Mouse (Mus musculus) kidney, adult 2 months (tissue): ENCODE measurements around the gene Cnn3.

ENCODE experiments used
- CTCF ChIP-seq: fragments of 200-500 bp; conservative IDR thresholded peaks from 2 replicates; pipeline ENCODE4 v1.5.1; 2011; ENCODE audit warnings: low read depth, mild to moderate bottlenecking, control low read depth, low read length, moderate library complexity, mixed read lengths; ENCODE audit not compliant: insufficient read depth, insufficient read length
- POLR2A ChIP-seq: fragments of 200-500 bp; IDR thresholded peaks from one replicate; pipeline ENCODE4 v1.6.1; 2011; ENCODE audit warnings: low read depth, low read length, control low read depth

- TF ChIP-seq CTCF (no peak), POLR2A (no peak)
These were observed 24.9 kb upstream of the Cnn3 start for GRCm38 (mm10) chr3:121401384-121401783.
